Mouse (Mus musculus) right cerebral cortex, adult 2 months (tissue): ENCODE results near the gene Phf6.
"Not testable (repeated sequence)": the region's sequence is repeated elsewhere in the genome, so short reads cannot be mapped to it uniquely, and the experiment has no call there.

Experiments used
- DNase-seq, 2 experiments: peaks; one replicate each; pipeline ENCODE4 v3.0.0; 2021 to 2022; ENCODE audit warnings: low spot score in 2 of 2

Phf6 gene

GRCm38 (mm10) chrX:52911587-52912371 is at the start of gene Phf6:
Gene Phf6, plus strand, starts transcription at chrX:52912266.
- DNase-seq: peak; percentile 86 to 87

- peak; percentile 6 to 7 for DNase-seq
Observed at GRCm38 (mm10) chrX:52864126-52864525, 47.9 kb upstream of the Phf6 start.

GRCm38 (mm10) chrX:52898486-52898885 is 13.6 kb upstream of the Phf6 start:
- DNase-seq: not testable (repeated sequence)

GRCm38 (mm10) chrX:52912372-52912728 is 284 bp downstream of the Phf6 start:
- no peak for DNase-seq

- no peak for DNase-seq
Observed at GRCm38 (mm10) chrX:52912826-52913701, 998 bp downstream of the Phf6 start.

GRCm38 (mm10) chrX:52913856-52914255 is 1.8 kb downstream of the Phf6 start:
- DNase-seq: no peak

GRCm38 (mm10) chrX:52914705-52915104 is 2.6 kb downstream of the Phf6 start:
- no peak for DNase-seq

GRCm38 (mm10) chrX:52916516-52916915 is 4.5 kb downstream of the Phf6 start:
- no peak for DNase-seq

GRCm38 (mm10) chrX:52926726-52927125 is 14.7 kb downstream of the Phf6 start:
- no peak for DNase-seq

GRCm38 (mm10) chrX:52928883-52929282 is 16.8 kb downstream of the Phf6 start:
- DNase-seq: peak in 1 of 2 experiments; percentile 9

GRCm38 (mm10) chrX:52929779-52930178 is 17.7 kb downstream of the Phf6 start:
- DNase-seq: no peak

- DNase-seq: no peak
Observed at GRCm38 (mm10) chrX:52930191-52930590, 18.1 kb downstream of the Phf6 start.

GRCm38 (mm10) chrX:52932161-52932560 is 20.1 kb downstream of the Phf6 start:
- no peak for DNase-seq

- no peak for DNase-seq
Observed at GRCm38 (mm10) chrX:52934496-52934895, 22.4 kb downstream of the Phf6 start.

- no peak for DNase-seq
Observed at GRCm38 (mm10) chrX:52945509-52945908, 33.4 kb downstream of the Phf6 start.

- DNase-seq: no peak
Observed at GRCm38 (mm10) chrX:52949713-52950112, 37.6 kb downstream of the Phf6 start.

GRCm38 (mm10) chrX:52956942-52957341 is 44.9 kb downstream of the Phf6 start:
- no peak for DNase-seq

GRCm38 (mm10) chrX:52961559-52962110 is 49.6 kb downstream of the Phf6 start:
- DNase-seq: peak in 1 of 2 experiments; percentile 3

- DNase-seq: no peak
Observed at GRCm38 (mm10) chrX:52965149-52965548, 53.1 kb downstream of the Phf6 start.

- no peak for DNase-seq
Observed at GRCm38 (mm10) chrX:52971211-52972006, 59.3 kb downstream of the Phf6 start.

GRCm38 (mm10) chrX:52972129-52972528 is 60.1 kb downstream of the Phf6 start:
- DNase-seq: no peak

GRCm38 (mm10) chrX:52972680-52973079 is 60.6 kb downstream of the Phf6 start:
- DNase-seq: no peak
